Mouse (Mus musculus): ENCODE results near the gene Srpk1. TPM values are rescaled to one million over a fixed set of nuclear protein-coding genes. Genes with fewer than 3 reads are reported as not detected.

Srpk1 gene
- polyA plus RNA-seq, 1 experiment from 2014 or later = 107 TPM

GRCm38 (mm10) chr17:28637711-28638690, 15.5 kb upstream of the Srpk1 start:
- Histone ChIP-seq H3K27me3 (replicated peaks; ENCODE audit: control insufficient read depth, insufficient read depth, low read length) (no peaks in the 10 kb centered on the region), H3K4me1 (replicated peaks; ENCODE audit: control insufficient read depth, insufficient read depth, low read length) (no peaks in the 10 kb centered on the region), H3K9me3 (ENCODE audit: control insufficient read depth, low read length) (no peaks in the 10 kb centered on the region), H3K9ac (replicated peaks; ENCODE audit: low read depth, low read length) (no peak overlapping the region), H3K4me3 (replicated peaks; ENCODE audit: low read length) (no peak overlapping the region), H3K27ac (ENCODE audit: low read length) (no peak overlapping the region), H3K36me3 (ENCODE audit: control insufficient read depth, insufficient read depth) (no peaks in the 10 kb centered on the region), H3K4me2 (ENCODE audit: low read length) (no peak overlapping the region)
- ATAC-seq = no peak
- WGBS = 78% methylated on average over 7 of the region's 7 CpGs

- no peaks in the 10 kb centered on the region for H3K9me3 ChIP-seq (ENCODE audit: control insufficient read depth, low read length)
- no peaks in the 10 kb centered on the region for H3K27me3 ChIP-seq (replicated peaks; ENCODE audit: control insufficient read depth, insufficient read depth, low read length)
- H3K4me2 ChIP-seq (ENCODE audit: low read length) = no peak overlapping the region
- H3K4me1 ChIP-seq (replicated peaks; ENCODE audit: control insufficient read depth, insufficient read depth, low read length) = no peaks in the 10 kb centered on the region
- H3K36me3 ChIP-seq (ENCODE audit: control insufficient read depth, insufficient read depth) = no peaks in the 10 kb centered on the region
- H3K27ac ChIP-seq (ENCODE audit: low read length) = no peak overlapping the region
- 81% methylated on average over 5 of the region's 5 CpGs for WGBS
- ATAC-seq = no peak
- H3K9ac ChIP-seq (replicated peaks; ENCODE audit: low read depth, low read length) = no peak overlapping the region
- H3K4me3 ChIP-seq (replicated peaks; ENCODE audit: low read length) = no peak overlapping the region
Measured at GRCm38 (mm10) chr17:28635842-28636241, 13.3 kb upstream of the Srpk1 start.

- H3K9me3 ChIP-seq (ENCODE audit: control insufficient read depth, low read length) = no peaks in the 10 kb centered on the region
- 57% methylated on average over 3 of the region's 3 CpGs for WGBS
- no peaks in the 10 kb centered on the region for H3K27me3 ChIP-seq (replicated peaks; ENCODE audit: control insufficient read depth, insufficient read depth, low read length)
- no peak for ATAC-seq
- H3K4me3 ChIP-seq (replicated peaks; ENCODE audit: low read length) = no peak overlapping the region
- H3K4me2 ChIP-seq (ENCODE audit: low read length) = no peak overlapping the region
- no peaks in the 10 kb centered on the region for H3K36me3 ChIP-seq (ENCODE audit: control insufficient read depth, insufficient read depth)
- H3K4me1 ChIP-seq (replicated peaks; ENCODE audit: control insufficient read depth, insufficient read depth, low read length) = no peaks in the 10 kb centered on the region
- H3K27ac ChIP-seq (ENCODE audit: low read length) = no peak overlapping the region
- H3K9ac ChIP-seq (replicated peaks; ENCODE audit: low read depth, low read length) = no peak overlapping the region
Measured at GRCm38 (mm10) chr17:28629125-28629524, 6.6 kb upstream of the Srpk1 start.

- Histone ChIP-seq H3K36me3 (ENCODE audit: control insufficient read depth, insufficient read depth) (no peaks in the 10 kb centered on the region), H3K4me3 (replicated peaks; ENCODE audit: low read length) (no peak overlapping the region), H3K9ac (replicated peaks; ENCODE audit: low read depth, low read length) (no peak overlapping the region), H3K27me3 (replicated peaks; ENCODE audit: control insufficient read depth, insufficient read depth, low read length) (no peaks in the 10 kb centered on the region), H3K4me2 (ENCODE audit: low read length) (no peak overlapping the region), H3K9me3 (ENCODE audit: control insufficient read depth, low read length) (no peaks in the 10 kb centered on the region), H3K4me1 (replicated peaks; ENCODE audit: control insufficient read depth, insufficient read depth, low read length) (no peaks in the 10 kb centered on the region), H3K27ac (ENCODE audit: low read length) (no peak overlapping the region)
- WGBS = 70% methylated on average over 10 of the region's 10 CpGs
- ATAC-seq = no peak
Measured at GRCm38 (mm10) chr17:28628248-28629124, 6.0 kb upstream of the Srpk1 start.

- Histone ChIP-seq H3K4me3 (replicated peaks; ENCODE audit: low read length) (no peak overlapping the region), H3K36me3 (ENCODE audit: control insufficient read depth, insufficient read depth) (no peaks in the 10 kb centered on the region), H3K4me2 (ENCODE audit: low read length) (no peak overlapping the region), H3K9ac (replicated peaks; ENCODE audit: low read depth, low read length) (no peak overlapping the region), H3K4me1 (replicated peaks; ENCODE audit: control insufficient read depth, insufficient read depth, low read length) (0 out of 2 replicates have a peak, but pooled peaks cover 3% of the 10 kb centered on the region), H3K27me3 (replicated peaks; ENCODE audit: control insufficient read depth, insufficient read depth, low read length) (no peaks in the 10 kb centered on the region), H3K27ac (ENCODE audit: low read length) (no peak overlapping the region), H3K9me3 (ENCODE audit: control insufficient read depth, low read length) (no peaks in the 10 kb centered on the region)
- no peak for ATAC-seq
- WGBS = 75% methylated on average over 2 of the region's 2 CpGs
Measured at GRCm38 (mm10) chr17:28626937-28627336, 4.4 kb upstream of the Srpk1 start.

GRCm38 (mm10) chr17:28625327-28625726, 2.8 kb upstream of the Srpk1 start:
- Histone ChIP-seq H3K9me3 (ENCODE audit: control insufficient read depth, low read length) (no peaks in the 10 kb centered on the region), H3K9ac (replicated peaks; ENCODE audit: low read depth, low read length) (no peak overlapping the region), H3K4me3 (replicated peaks; ENCODE audit: low read length) (no peak overlapping the region), H3K27ac (ENCODE audit: low read length) (no peak overlapping the region), H3K36me3 (ENCODE audit: control insufficient read depth, insufficient read depth) (no peaks in the 10 kb centered on the region), H3K4me2 (ENCODE audit: low read length) (no peak overlapping the region), H3K4me1 (replicated peaks; ENCODE audit: control insufficient read depth, insufficient read depth, low read length) (peaks cover 15% of the 10 kb centered on the region), H3K27me3 (replicated peaks; ENCODE audit: control insufficient read depth, insufficient read depth, low read length) (no peaks in the 10 kb centered on the region)
- ATAC-seq = no peak
- WGBS = 94% methylated on average over 15 of the region's 15 CpGs

- no peak overlapping the region for H3K27ac ChIP-seq (ENCODE audit: low read length)
- no peak overlapping the region for H3K4me3 ChIP-seq (replicated peaks; ENCODE audit: low read length)
- H3K4me1 ChIP-seq (replicated peaks; ENCODE audit: control insufficient read depth, insufficient read depth, low read length) = peaks cover 20% of the 10 kb centered on the region
- H3K9me3 ChIP-seq (ENCODE audit: control insufficient read depth, low read length) = no peaks in the 10 kb centered on the region
- peaks cover 3% of the 10 kb centered on the region; the same call in 1 of the 2 replicates for H3K36me3 ChIP-seq (ENCODE audit: control insufficient read depth, insufficient read depth)
- ATAC-seq = no peak
- WGBS = 69% methylated on average over 2 of the region's 2 CpGs
- no peaks in the 10 kb centered on the region for H3K27me3 ChIP-seq (replicated peaks; ENCODE audit: control insufficient read depth, insufficient read depth, low read length)
- H3K9ac ChIP-seq (replicated peaks; ENCODE audit: low read depth, low read length) = no peak overlapping the region
- H3K4me2 ChIP-seq (ENCODE audit: low read length) = no peak overlapping the region
Measured at GRCm38 (mm10) chr17:28624841-28625240, 2.3 kb upstream of the Srpk1 start.

GRCm38 (mm10) chr17:28621381-28622299, 869 bp downstream of the Srpk1 start:
- ATAC-seq = peak; percentile 78
- Histone ChIP-seq H3K4me2 (ENCODE audit: low read length) (peak overlapping the region; percentile 93), H3K9ac (replicated peaks; ENCODE audit: low read depth, low read length) (peak overlapping the region; percentile 97), H3K27ac (ENCODE audit: low read length) (peak overlapping the region; percentile 87), H3K36me3 (ENCODE audit: control insufficient read depth, insufficient read depth) (peaks cover 5% of the 10 kb centered on the region; the same call in 1 of the 2 replicates), H3K4me1 (replicated peaks; ENCODE audit: control insufficient read depth, insufficient read depth, low read length) (peaks cover 24% of the 10 kb centered on the region), H3K27me3 (replicated peaks; ENCODE audit: control insufficient read depth, insufficient read depth, low read length) (no peaks in the 10 kb centered on the region), H3K9me3 (ENCODE audit: control insufficient read depth, low read length) (no peaks in the 10 kb centered on the region), H3K4me3 (replicated peaks; ENCODE audit: low read length) (peak overlapping the region; percentile 84)
- under 1% methylated on average over 58 of the region's 78 CpGs for WGBS

Measured in forebrain, embryonic 16.5 days (tissue).